Mouse (Mus musculus) induced T-regulatory cell, adult 2 months (primary cell): ENCODE measurements around the gene Efnb3.

Source experiments
- DNase-seq: peaks from one replicate; pipeline ENCODE4 v3.0.0-alpha.2; 2012; ENCODE audit warnings: low read depth

The Efnb3 gene

GRCm38 (mm10) chr11:69559851-69560765 is at the start of gene Efnb3:
Gene Efnb3 (minus strand): TSS chr11:69560205.
- DNase-seq: no peak

GRCm38 (mm10) chr11:69609416-69609815 is 49.4 kb upstream of the Efnb3 start:
- DNase-seq: no peak

GRCm38 (mm10) chr11:69608525-69608924 is 48.5 kb upstream of the Efnb3 start:
- DNase-seq: no peak

- no peak for DNase-seq
Observed at GRCm38 (mm10) chr11:69606832-69607231, 46.8 kb upstream of the Efnb3 start.

- no peak for DNase-seq
Observed at GRCm38 (mm10) chr11:69606491-69606795, 46.4 kb upstream of the Efnb3 start.

- DNase-seq: peak; percentile 88
Observed at GRCm38 (mm10) chr11:69605726-69606490, 45.9 kb upstream of the Efnb3 start, which contains the start of gene Atp1b2. Gene Atp1b2 (minus strand): TSS chr11:69605942.

GRCm38 (mm10) chr11:69604795-69605664 is 45.0 kb upstream of the Efnb3 start:
- DNase-seq: peak; percentile 50

GRCm38 (mm10) chr11:69604347-69604746 is 44.3 kb upstream of the Efnb3 start:
- DNase-seq: no peak

- DNase-seq: no peak
Observed at GRCm38 (mm10) chr11:69603516-69603915, 43.5 kb upstream of the Efnb3 start.

- no peak for DNase-seq
Observed at GRCm38 (mm10) chr11:69601768-69602167, 41.8 kb upstream of the Efnb3 start.

GRCm38 (mm10) chr11:69600098-69600497 is 40.1 kb upstream of the Efnb3 start:
- no peak for DNase-seq

- no peak for DNase-seq
Observed at GRCm38 (mm10) chr11:69599436-69599835, 39.4 kb upstream of the Efnb3 start.

GRCm38 (mm10) chr11:69594853-69595252 is 34.8 kb upstream of the Efnb3 start:
- no peak for DNase-seq

GRCm38 (mm10) chr11:69592799-69593198 is 32.8 kb upstream of the Efnb3 start:
- DNase-seq: no peak

GRCm38 (mm10) chr11:69591899-69592637 is 32.1 kb upstream of the Efnb3 start:
- no peak for DNase-seq

GRCm38 (mm10) chr11:69591424-69591823 is 31.4 kb upstream of the Efnb3 start:
- no peak for DNase-seq

GRCm38 (mm10) chr11:69590622-69591021 is 30.6 kb upstream of the Efnb3 start:
- no peak for DNase-seq

GRCm38 (mm10) chr11:69589207-69589834 is 29.3 kb upstream of the Efnb3 start:
- no peak for DNase-seq

GRCm38 (mm10) chr11:69585718-69586325 is 25.8 kb upstream of the Efnb3 start:
- DNase-seq: peak; percentile 11

GRCm38 (mm10) chr11:69584937-69585336 is 24.9 kb upstream of the Efnb3 start:
- DNase-seq: peak; percentile 17
